Mouse (Mus musculus): ENCODE results near the gene Ino80d. TPM values are rescaled to one million over a fixed set of nuclear protein-coding genes. Genes with fewer than 3 reads are reported as not detected.

Gene Ino80d
- polyA plus RNA-seq, 1 experiment = 2.1 TPM

GRCm38 (mm10) chr1:63112865-63113261 is 1.6 kb downstream of the Ino80d start:
- H3K79me3 ChIP-seq (ENCODE audit: low read depth) = peaks cover 75% of the 10 kb centered on the region
- H3ac ChIP-seq (ENCODE audit: control insufficient read depth, insufficient read length, low read depth) = peak overlapping the region; percentile 28
- H3K27me3 ChIP-seq (ENCODE audit: control insufficient read depth, insufficient read depth, insufficient read length) = no peaks in the 10 kb centered on the region
- TF ChIP-seq FOSL1 (IDR thresholded peaks at IDR 0.05; ENCODE audit: insufficient read depth, low read length, poor library complexity, severe bottlenecking) (no peak), CTCF (IDR thresholded peaks at IDR 0.05; ENCODE audit: control insufficient read depth, insufficient read depth, insufficient read length) (no peak), MYOG (IDR thresholded peaks at IDR 0.05; ENCODE audit: control insufficient read depth, extremely low read depth, insufficient read length) (no peak), CEBPB (IDR thresholded peaks at IDR 0.05; ENCODE audit: low read depth) (no peak), USF1 (IDR thresholded peaks at IDR 0.05; ENCODE audit: low read depth) (no peak), MAX (IDR thresholded peaks at IDR 0.05) (no peak), MYOD1 (IDR thresholded peaks at IDR 0.05; ENCODE audit: control insufficient read depth, insufficient read length, low read depth) (no peak)
- peaks cover 4% of the 10 kb centered on the region for H3K36me3 ChIP-seq (ENCODE audit: control insufficient read depth, insufficient read depth)
- H3K4me3 ChIP-seq (ENCODE audit: insufficient read depth, poor library complexity, severe bottlenecking) = peak overlapping the region; percentile 52
- H3K79me2 ChIP-seq (ENCODE audit: control insufficient read depth, insufficient read depth) = peaks cover 92% of the 10 kb centered on the region

GRCm38 (mm10) chr1:63112151-63112864 is 2.2 kb downstream of the Ino80d start:
- peaks cover 77% of the 10 kb centered on the region for H3K79me3 ChIP-seq (ENCODE audit: low read depth)
- peaks cover 92% of the 10 kb centered on the region for H3K79me2 ChIP-seq (ENCODE audit: control insufficient read depth, insufficient read depth)
- H3K36me3 ChIP-seq (ENCODE audit: control insufficient read depth, insufficient read depth) = peaks cover 3% of the 10 kb centered on the region
- no peak for TF ChIP-seq USF1 (IDR thresholded peaks at IDR 0.05; ENCODE audit: low read depth)
- no peak for TF ChIP-seq MYOG (IDR thresholded peaks at IDR 0.05; ENCODE audit: control insufficient read depth, extremely low read depth, insufficient read length)
- no peak for TF ChIP-seq MYOD1 (IDR thresholded peaks at IDR 0.05; ENCODE audit: control insufficient read depth, insufficient read length, low read depth)
- TF ChIP-seq FOSL1 (IDR thresholded peaks at IDR 0.05; ENCODE audit: insufficient read depth, low read length, poor library complexity, severe bottlenecking) = no peak
- TF ChIP-seq CEBPB (IDR thresholded peaks at IDR 0.05; ENCODE audit: low read depth) = no peak
- no peak for TF ChIP-seq MAX (IDR thresholded peaks at IDR 0.05)
- no peak for TF ChIP-seq CTCF (IDR thresholded peaks at IDR 0.05; ENCODE audit: control insufficient read depth, insufficient read depth, insufficient read length)
- H3K4me3 ChIP-seq (ENCODE audit: insufficient read depth, poor library complexity, severe bottlenecking) = peak overlapping the region; percentile 52
- no peaks in the 10 kb centered on the region for H3K27me3 ChIP-seq (ENCODE audit: control insufficient read depth, insufficient read depth, insufficient read length)
- H3ac ChIP-seq (ENCODE audit: control insufficient read depth, insufficient read length, low read depth) = peak overlapping the region; percentile 28

DNA sequence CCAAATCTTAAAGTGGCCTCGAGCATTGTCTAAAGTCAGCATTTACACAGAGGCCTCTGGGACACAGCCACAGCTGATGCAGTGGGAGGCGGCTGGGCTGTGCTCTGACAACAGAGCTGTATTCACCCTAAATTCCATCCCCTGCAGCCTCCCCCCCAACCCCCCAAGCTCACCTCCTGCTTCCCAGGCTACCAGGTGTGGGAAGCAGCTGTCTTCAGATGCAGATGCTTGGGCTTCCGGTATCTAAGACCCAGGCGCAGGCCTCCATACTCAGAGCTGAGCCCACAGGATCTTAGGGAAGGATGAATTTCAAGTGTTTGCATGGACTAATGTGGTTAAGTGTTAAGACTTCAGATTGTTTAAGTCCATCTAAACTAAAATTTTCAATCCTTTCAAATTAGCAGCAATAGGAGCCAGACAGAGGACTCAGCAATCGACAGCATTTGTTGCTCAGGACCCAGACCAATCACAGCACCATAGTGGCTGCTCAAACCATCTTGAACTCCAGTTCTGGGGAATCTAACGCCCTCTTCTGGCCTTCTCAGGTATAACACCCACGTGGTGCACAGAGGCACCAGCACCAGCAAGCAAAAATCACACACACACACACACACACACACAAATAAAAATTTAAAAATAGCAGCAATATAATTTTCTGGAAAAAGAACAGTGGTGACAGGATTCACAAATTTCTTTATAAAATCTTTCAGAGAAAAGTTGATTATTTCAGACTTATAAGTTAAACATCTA is 3.8 kb downstream of the Ino80d start:
- Histone ChIP-seq H3K36me3 (ENCODE audit: control insufficient read depth, insufficient read depth) (peaks cover 9% of the 10 kb centered on the region), H3K79me2 (ENCODE audit: control insufficient read depth, insufficient read depth) (peaks cover 90% of the 10 kb centered on the region), H3K79me3 (ENCODE audit: low read depth) (peaks cover 75% of the 10 kb centered on the region), H3K27me3 (ENCODE audit: control insufficient read depth, insufficient read depth, insufficient read length) (no peaks in the 10 kb centered on the region), H3K4me3 (ENCODE audit: insufficient read depth, poor library complexity, severe bottlenecking) (no peak overlapping the region), H3ac (ENCODE audit: control insufficient read depth, insufficient read length, low read depth) (no peak overlapping the region)
- TF ChIP-seq MYOD1 (IDR thresholded peaks at IDR 0.05; ENCODE audit: control insufficient read depth, insufficient read length, low read depth) = no peak
- TF ChIP-seq MYOG (IDR thresholded peaks at IDR 0.05; ENCODE audit: control insufficient read depth, extremely low read depth, insufficient read length) = no peak
- TF ChIP-seq MAX (IDR thresholded peaks at IDR 0.05) = no peak
- no peak for TF ChIP-seq CEBPB (IDR thresholded peaks at IDR 0.05; ENCODE audit: low read depth)
- TF ChIP-seq USF1 (IDR thresholded peaks at IDR 0.05; ENCODE audit: low read depth) = no peak
- TF ChIP-seq FOSL1 (IDR thresholded peaks at IDR 0.05; ENCODE audit: insufficient read depth, low read length, poor library complexity, severe bottlenecking) = no peak
- TF ChIP-seq CTCF (IDR thresholded peaks at IDR 0.05; ENCODE audit: control insufficient read depth, insufficient read depth, insufficient read length) = no peak

DNA sequence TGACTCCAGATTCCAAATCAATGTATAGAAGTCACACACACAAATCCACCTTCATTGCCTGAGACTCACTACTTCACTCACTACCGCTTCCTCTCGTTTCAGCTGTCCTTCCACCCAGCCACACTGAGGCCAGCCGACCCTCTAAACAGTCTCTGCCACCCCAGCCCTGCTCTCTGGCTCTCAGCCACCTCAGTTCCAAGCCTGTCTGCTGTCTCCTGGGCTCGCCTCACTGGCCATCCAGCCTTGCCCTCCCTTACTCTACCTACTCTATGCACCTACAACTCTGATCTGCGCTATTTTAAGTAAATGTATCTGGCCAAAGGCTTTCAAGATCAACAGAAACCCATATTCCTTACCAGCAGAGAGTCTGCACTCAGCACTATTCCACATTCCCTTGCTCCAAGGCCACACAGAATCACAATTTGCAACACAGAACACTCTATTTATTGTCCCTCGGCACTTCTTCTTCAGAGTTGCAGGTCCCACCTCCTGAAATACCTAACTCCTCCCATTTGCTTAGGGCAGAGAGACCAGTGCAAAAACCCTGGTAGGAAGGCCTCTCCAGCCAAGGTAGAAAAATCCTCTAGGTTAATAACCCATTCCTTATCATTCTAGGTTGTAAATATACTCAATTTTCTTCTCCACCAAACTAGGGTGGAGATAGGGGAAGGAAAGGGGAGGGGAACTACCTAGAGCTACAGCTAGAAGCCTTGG is 6.7 kb downstream of the Ino80d start:
- H3K79me2 ChIP-seq (ENCODE audit: control insufficient read depth, insufficient read depth) = peaks cover 83% of the 10 kb centered on the region
- H3K79me3 ChIP-seq (ENCODE audit: low read depth) = peaks cover 72% of the 10 kb centered on the region
- H3K36me3 ChIP-seq (ENCODE audit: control insufficient read depth, insufficient read depth) = peaks cover 24% of the 10 kb centered on the region
- TF ChIP-seq FOSL1 (IDR thresholded peaks at IDR 0.05; ENCODE audit: insufficient read depth, low read length, poor library complexity, severe bottlenecking) (no peak), MAX (IDR thresholded peaks at IDR 0.05) (no peak), MYOD1 (IDR thresholded peaks at IDR 0.05; ENCODE audit: control insufficient read depth, insufficient read length, low read depth) (no peak), CEBPB (IDR thresholded peaks at IDR 0.05; ENCODE audit: low read depth) (no peak), USF1 (IDR thresholded peaks at IDR 0.05; ENCODE audit: low read depth) (no peak), CTCF (IDR thresholded peaks at IDR 0.05; ENCODE audit: control insufficient read depth, insufficient read depth, insufficient read length) (no peak), MYOG (IDR thresholded peaks at IDR 0.05; ENCODE audit: control insufficient read depth, extremely low read depth, insufficient read length) (no peak)
- H3ac ChIP-seq (ENCODE audit: control insufficient read depth, insufficient read length, low read depth) = no peak overlapping the region
- no peaks in the 10 kb centered on the region for H3K27me3 ChIP-seq (ENCODE audit: control insufficient read depth, insufficient read depth, insufficient read length)
- H3K4me3 ChIP-seq (ENCODE audit: insufficient read depth, poor library complexity, severe bottlenecking) = no peak overlapping the region

DNA sequence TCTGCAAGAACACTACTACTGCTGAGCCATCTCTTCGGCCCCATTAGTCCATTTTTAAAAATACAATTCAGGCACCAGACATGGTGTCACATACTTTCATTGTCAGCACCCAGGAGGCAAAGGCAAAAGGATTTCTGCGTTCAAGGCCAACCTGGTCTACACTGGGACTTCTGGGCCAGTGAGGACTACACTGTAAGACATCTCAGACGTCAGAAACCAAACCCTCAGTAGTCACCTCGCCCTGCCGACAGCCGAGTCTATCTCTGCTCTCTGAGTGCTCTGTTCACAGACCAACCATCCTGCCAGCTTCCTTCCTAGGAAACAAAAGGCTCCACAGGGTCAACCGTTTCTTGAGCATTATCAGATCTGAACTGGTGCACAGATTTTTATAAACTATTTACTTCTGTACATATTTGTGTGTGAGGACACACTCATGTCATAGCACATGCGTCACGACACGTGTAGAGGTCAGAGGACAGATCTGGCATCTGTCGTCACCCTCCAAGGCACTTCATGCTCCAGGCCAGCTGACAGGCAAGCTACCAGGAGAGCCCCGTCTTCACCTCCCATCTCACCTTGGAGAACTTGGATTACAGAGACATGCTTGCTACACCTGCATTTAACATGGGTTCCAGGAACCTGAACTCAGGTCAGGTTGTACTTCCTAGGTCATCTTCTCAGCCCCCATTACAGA is 11.6 kb downstream of the Ino80d start:
- no peak for TF ChIP-seq FOSL1 (IDR thresholded peaks at IDR 0.05; ENCODE audit: insufficient read depth, low read length, poor library complexity, severe bottlenecking)
- TF ChIP-seq MYOG (IDR thresholded peaks at IDR 0.05; ENCODE audit: control insufficient read depth, extremely low read depth, insufficient read length) = no peak
- TF ChIP-seq MYOD1 (IDR thresholded peaks at IDR 0.05; ENCODE audit: control insufficient read depth, insufficient read length, low read depth) = no peak
- TF ChIP-seq CTCF (IDR thresholded peaks at IDR 0.05; ENCODE audit: control insufficient read depth, insufficient read depth, insufficient read length) = no peak
- no peak for TF ChIP-seq MAX (IDR thresholded peaks at IDR 0.05)
- no peak for TF ChIP-seq CEBPB (IDR thresholded peaks at IDR 0.05; ENCODE audit: low read depth)
- TF ChIP-seq USF1 (IDR thresholded peaks at IDR 0.05; ENCODE audit: low read depth) = no peak
- Histone ChIP-seq H3K79me2 (ENCODE audit: control insufficient read depth, insufficient read depth) (peaks cover 57% of the 10 kb centered on the region), H3K27me3 (ENCODE audit: control insufficient read depth, insufficient read depth, insufficient read length) (no peaks in the 10 kb centered on the region), H3K36me3 (ENCODE audit: control insufficient read depth, insufficient read depth) (peaks cover 43% of the 10 kb centered on the region), H3K4me3 (ENCODE audit: insufficient read depth, poor library complexity, severe bottlenecking) (no peak overlapping the region), H3K79me3 (ENCODE audit: low read depth) (peaks cover 28% of the 10 kb centered on the region), H3ac (ENCODE audit: control insufficient read depth, insufficient read length, low read depth) (no peak overlapping the region)

Measured in C2C12 (cell line).